Mouse (Mus musculus): ENCODE measurements at regions not wholly inside any gene's neighbourhood (a gene's known extent, or its start where the extent isn't known, plus 50 kb on each side); places are given as distances from the start of the nearest gene placed in this dataset.

GRCm38 (mm10) chr15:70982719-70983118 is 2851.6 kb upstream of the Gm6569 start:
- intact Hi-C loops (cut with DNase I) = no loop called here

GRCm38 (mm10) chr15:70987973-70988570 is 2846.3 kb upstream of the Gm6569 start:
- intact Hi-C loops (cut with DNase I) = no loop called here

GRCm38 (mm10) chr15:70993397-70993796 is 2841.0 kb upstream of the Gm6569 start:
- intact Hi-C loops (cut with DNase I) = no loop called here

GRCm38 (mm10) chr15:71010362-71010761 is 2824.0 kb upstream of the Gm6569 start:
- intact Hi-C loops (cut with DNase I) = no loop called here

- intact Hi-C loops (cut with DNase I) = no loop called here
Observed at GRCm38 (mm10) chr15:71010773-71011172, 2823.6 kb upstream of the Gm6569 start.

- intact Hi-C loops (cut with DNase I) = no loop called here
Observed at GRCm38 (mm10) chr15:71054251-71054852, 2780.0 kb upstream of the Gm6569 start.

- intact Hi-C loops (cut with DNase I) = no loop called here
Observed at GRCm38 (mm10) chr15:71086367-71086997, 2747.9 kb upstream of the Gm6569 start.

GRCm38 (mm10) chr15:71099111-71099510 is 2735.2 kb upstream of the Gm6569 start:
- intact Hi-C loops (cut with DNase I) = no loop called here

GRCm38 (mm10) chr15:71129802-71130201 is 2704.6 kb upstream of the Gm6569 start:
- intact Hi-C loops (cut with DNase I) = no loop called here

- intact Hi-C loops (cut with DNase I) = no loop called here
Observed at GRCm38 (mm10) chr15:71157680-71158079, 2676.7 kb upstream of the Gm6569 start.

GRCm38 (mm10) chr15:71162097-71162496 is 2672.3 kb upstream of the Gm6569 start:
- intact Hi-C loops (cut with DNase I) = no loop called here

- intact Hi-C loops (cut with DNase I) = loop anchor here (10.0 kb wide), 1 partner anchor 250 kb away; no protein-coding TSS in a partner anchor
Observed at GRCm38 (mm10) chr15:71195011-71195739, 2639.2 kb upstream of the Gm6569 start.

- intact Hi-C loops (cut with DNase I) = no loop called here
Observed at GRCm38 (mm10) chr15:71240647-71241351, 2593.6 kb upstream of the Gm6569 start.

GRCm38 (mm10) chr15:71243539-71243938 is 2590.8 kb upstream of the Gm6569 start:
- intact Hi-C loops (cut with DNase I) = no loop called here

- intact Hi-C loops (cut with DNase I) = no loop called here
Observed at GRCm38 (mm10) chr15:71275876-71276565, 2558.3 kb upstream of the Gm6569 start.

GRCm38 (mm10) chr15:71276566-71276912 is 2557.8 kb upstream of the Gm6569 start:
- intact Hi-C loops (cut with DNase I) = no loop called here

GRCm38 (mm10) chr15:71277388-71277787 is 2557.0 kb upstream of the Gm6569 start:
- intact Hi-C loops (cut with DNase I) = no loop called here

- intact Hi-C loops (cut with DNase I) = no loop called here
Observed at GRCm38 (mm10) chr15:71283775-71284174, 2550.6 kb upstream of the Gm6569 start.

GRCm38 (mm10) chr15:71302541-71302940 is 2531.8 kb upstream of the Gm6569 start:
- intact Hi-C loops (cut with DNase I) = no loop called here

- intact Hi-C loops (cut with DNase I) = loop anchor here (5.0 kb wide), 1 partner anchor 67 kb away; no protein-coding TSS in a partner anchor
Observed at GRCm38 (mm10) chr15:71310230-71310629, 2524.1 kb upstream of the Gm6569 start.

- intact Hi-C loops (cut with DNase I) = no loop called here
Observed at GRCm38 (mm10) chr15:71326596-71326995, 2507.8 kb upstream of the Gm6569 start.

Measured in adrenal gland (tissue).